Mouse (Mus musculus) T-cell, adult 2 months (primary cell): ENCODE data around the gene Olfr463.
A peak's percentile ranks its signal among the peaks of the same experiment; 100 is the strongest.

Experiments used
- DNase-seq: peaks from one replicate; pipeline ENCODE4 v3.0.0; 2022; ENCODE audit warnings: low spot score

The Olfr463 gene

GRCm38 (mm10) chr11:87897287-87897686 lies at the start of gene Olfr463:
Gene Olfr463 (minus strand): TSS chr11:87897387.
- no peak for DNase-seq

- peak; percentile 79 for DNase-seq
Observed at GRCm38 (mm10) chr11:87935467-87935866, 38.3 kb upstream of the Olfr463 start.

GRCm38 (mm10) chr11:87933731-87934130 lies 36.5 kb upstream of the Olfr463 start:
- DNase-seq: no peak

GRCm38 (mm10) chr11:87930348-87930747 lies 33.2 kb upstream of the Olfr463 start:
- no peak for DNase-seq

- DNase-seq: no peak
Observed at GRCm38 (mm10) chr11:87920966-87921365, 23.8 kb upstream of the Olfr463 start, which contains the start of gene Olfr464. Gene Olfr464 (minus strand): TSS chr11:87920967.

GRCm38 (mm10) chr11:87920301-87920700 lies 23.1 kb upstream of the Olfr463 start:
- DNase-seq: no peak

GRCm38 (mm10) chr11:87916005-87916404 lies 18.8 kb upstream of the Olfr463 start:
- DNase-seq: no peak

GRCm38 (mm10) chr11:87904331-87904730 lies 7.1 kb upstream of the Olfr463 start:
- no peak for DNase-seq

- DNase-seq: no peak
Observed at GRCm38 (mm10) chr11:87892168-87892567, 5.0 kb downstream of the Olfr463 start, which contains the start of gene Olfr462. Gene Olfr462 (minus strand): TSS chr11:87892268.

GRCm38 (mm10) chr11:87884856-87885255 lies 12.3 kb downstream of the Olfr463 start:
- no peak for DNase-seq

- no peak for DNase-seq
Observed at GRCm38 (mm10) chr11:87883493-87883892, 13.7 kb downstream of the Olfr463 start.

- DNase-seq: no peak
Observed at GRCm38 (mm10) chr11:87881714-87882113, 15.5 kb downstream of the Olfr463 start.

GRCm38 (mm10) chr11:87879826-87880225 lies 17.4 kb downstream of the Olfr463 start:
- DNase-seq: no peak

- DNase-seq: no peak
Observed at GRCm38 (mm10) chr11:87875436-87875835, 21.8 kb downstream of the Olfr463 start, which contains the start of gene Epx. Gene Epx (minus strand): TSS chr11:87875536.

- no peak for DNase-seq
Observed at GRCm38 (mm10) chr11:87871766-87872165, 25.4 kb downstream of the Olfr463 start.

- no peak for DNase-seq
Observed at GRCm38 (mm10) chr11:87870096-87870495, 27.1 kb downstream of the Olfr463 start.

- peak; percentile 25 for DNase-seq
Observed at GRCm38 (mm10) chr11:87866891-87867290, 30.3 kb downstream of the Olfr463 start.

- no peak for DNase-seq
Observed at GRCm38 (mm10) chr11:87862805-87863204, 34.4 kb downstream of the Olfr463 start.

GRCm38 (mm10) chr11:87860426-87860825 lies 36.8 kb downstream of the Olfr463 start:
- no peak for DNase-seq

GRCm38 (mm10) chr11:87859273-87859672 lies 37.9 kb downstream of the Olfr463 start:
- no peak for DNase-seq

GRCm38 (mm10) chr11:87854550-87854949 lies 42.6 kb downstream of the Olfr463 start:
- no peak for DNase-seq

GRCm38 (mm10) chr11:87853597-87853954 lies 43.6 kb downstream of the Olfr463 start:
- no peak for DNase-seq

GRCm38 (mm10) chr11:87852690-87853596 lies 44.2 kb downstream of the Olfr463 start, which contains the start of gene Mks1:
Gene Mks1 (plus strand): TSS chr11:87853215.
- DNase-seq: peak; percentile 91
